8 mouse cellular contexts compared by ENCODE assay signal in genomic region chr4:137993291-137993758, GRCm38 (mm10). TPM values are rescaled to one million over a fixed set of nuclear protein-coding genes. Genes with fewer than 3 reads are reported as not detected.
DNase-seq lines count a peak whose midpoint lies in the region; ATAC-seq and TF ChIP-seq lines count a peak whose summit lies in the region.

No protein-coding gene starts in this region.

- peaks cover 8% of the 10 kb centered on the region; the same call in 1 of the 2 replicates for H3K36me3 ChIP-seq in forebrain, embryonic 15.5 days
- peaks cover 23% of the 10 kb centered on the region for H3K36me3 ChIP-seq in lung, embryonic 14.5 days (ENCODE audit: insufficient read depth)
- H3K36me3 ChIP-seq in thymus, adult 2 months (ENCODE audit: control insufficient read depth, insufficient read depth, low read length), result peaks cover 5% of the 10 kb centered on the region

- intact Hi-C loops in heart, postnatal 36 days (cut with DNase I), result loop anchor here (10.0 kb wide), 2 partner anchors 111 to 311 kb away; partner anchors contain the start of gene Ddost

- WGBS in forebrain, embryonic 15.5 days, result under 1% methylated on average over 51 of the region's 59 CpGs
- 1% methylated on average over 45 of the region's 59 CpGs for WGBS in lung, embryonic 14.5 days
- WGBS in olfactory bulb, adult 2 months, result under 1% methylated on average over 53 of the region's 59 CpGs
- under 1% methylated on average over 50 of the region's 59 CpGs for WGBS in thymus, adult 2 months

- peak; percentile 94 for ATAC-seq in forebrain, embryonic 15.5 days (replicated peaks)
- peak; percentile 95 for ATAC-seq in lung, embryonic 14.5 days (ENCODE audit: insufficient read depth)

- peak overlapping the region; percentile 59 for H3K4me2 ChIP-seq in forebrain, embryonic 15.5 days (replicated peaks)
- peak overlapping the region; percentile 90 for H3K4me2 ChIP-seq in lung, embryonic 14.5 days

- H3K27me3 ChIP-seq in forebrain, embryonic 15.5 days, result no peaks in the 10 kb centered on the region
- H3K27me3 ChIP-seq in lung, embryonic 14.5 days (ENCODE audit: insufficient read depth, low read length), result peaks cover 10% of the 10 kb centered on the region
- H3K27me3 ChIP-seq in thymus, adult 2 months (ENCODE audit: control insufficient read depth, insufficient read depth, low read length), result no peaks in the 10 kb centered on the region

- peaks cover 36% of the 10 kb centered on the region for H3K4me1 ChIP-seq in forebrain, embryonic 15.5 days
- H3K4me1 ChIP-seq in lung, embryonic 14.5 days (ENCODE audit: insufficient read depth), result peaks cover 11% of the 10 kb centered on the region
- peaks cover 16% of the 10 kb centered on the region for H3K4me1 ChIP-seq in olfactory bulb, adult 2 months (ENCODE audit: control insufficient read depth, insufficient read depth, low read length)
- peaks cover 11% of the 10 kb centered on the region for H3K4me1 ChIP-seq in thymus, adult 2 months (replicated peaks; ENCODE audit: control insufficient read depth, insufficient read depth, low read length)

- H3K4me3 ChIP-seq in forebrain, embryonic 15.5 days, result peak overlapping the region; percentile 77
- H3K4me3 ChIP-seq in layer of hippocampus, adult 2 months, result peak overlapping the region; percentile 76
- peak overlapping the region; percentile 98 for H3K4me3 ChIP-seq in lung, embryonic 14.5 days (ENCODE audit: low read depth, low read length)
- H3K4me3 ChIP-seq in olfactory bulb, adult 2 months (ENCODE audit: insufficient read depth, low read depth, low read length), result peak overlapping the region; percentile 77
- H3K4me3 ChIP-seq in thymus, adult 2 months (ENCODE audit: control insufficient read depth, insufficient read depth, low read length), result peak overlapping the region; percentile 69

- peak overlapping the region; percentile 89 for H3K9ac ChIP-seq in forebrain, embryonic 15.5 days (replicated peaks)
- peak overlapping the region; percentile 98 for H3K9ac ChIP-seq in lung, embryonic 14.5 days

- no peaks in the 10 kb centered on the region for H3K9me3 ChIP-seq in forebrain, embryonic 15.5 days
- no peaks in the 10 kb centered on the region for H3K9me3 ChIP-seq in lung, embryonic 14.5 days (ENCODE audit: low read depth, low read length)

- peak; percentile 77 for DNase-seq in ES-CJ7 (ENCODE audit: low read depth, low spot score)
- peak; percentile 99 for DNase-seq in cerebellum, adult 11-12 months
- DNase-seq in heart, postnatal 36 days, result peak; percentile 100
- peak; percentile 98 to 100 for DNase-seq in layer of hippocampus, adult 2 months (ENCODE audit: low spot score in 2 of 2)
- DNase-seq in lung, embryonic 14.5 days, result peak; percentile 100
- DNase-seq in thymus, adult 2 months, result peak; percentile 100

- peak; percentile 96 for TF ChIP-seq POLR2A in olfactory bulb, adult 2 months (IDR thresholded peaks at IDR 0.05; ENCODE audit: insufficient read depth, low read depth, low read length)
- peak; percentile 80 for TF ChIP-seq POLR2A in thymus, adult 2 months (IDR thresholded peaks at IDR 0.05; ENCODE audit: control insufficient read depth, extremely low read depth, insufficient read depth, low read length, poor library complexity)

- peak overlapping the region; percentile 93 for H3K27ac ChIP-seq in forebrain, embryonic 15.5 days (replicated peaks)
- peak overlapping the region; percentile 98 for H3K27ac ChIP-seq in layer of hippocampus, adult 2 months
- peak overlapping the region; percentile 96 for H3K27ac ChIP-seq in lung, embryonic 14.5 days (ENCODE audit: low read depth)
- H3K27ac ChIP-seq in olfactory bulb, adult 2 months (ENCODE audit: insufficient read depth, low read depth, low read length), result peak overlapping the region; percentile 89
- H3K27ac ChIP-seq in thymus, adult 2 months (ENCODE audit: control insufficient read depth, insufficient read depth, low read length), result no peak overlapping the region

- TF ChIP-seq CTCF in layer of hippocampus, adult 2 months (conservative IDR thresholded peaks at IDR 0.05), result no peak
- TF ChIP-seq CTCF in lung, embryonic 14.5 days (IDR thresholded peaks at IDR 0.05; ENCODE audit: low read depth), result no peak
- no peak for TF ChIP-seq CTCF in olfactory bulb, adult 2 months (IDR thresholded peaks at IDR 0.05; ENCODE audit: insufficient read depth, low read depth, low read length)
- TF ChIP-seq CTCF in thymus, adult 2 months (IDR thresholded peaks at IDR 0.05; ENCODE audit: borderline replicate concordance, control insufficient read depth, extremely low read depth, insufficient read depth, low read length, poor library complexity), result no peak

RNA-seq across cellular contexts. Expression of gene Eif4g3, which starts 0.5 kb away (rescaled TPM):
- 48.6 and 49.7 TPM in 2 replicates for polyA plus RNA-seq in forebrain, embryonic 15.5 days (2015; fragmentation: Nextera tagmentation; extraction: Ambion mirVana)
- 10 to 100 TPM; 45.5 to 47.2 TPM for total RNA-seq in heart, postnatal 36 days (2021)
- 100 to 1,000 TPM; 158 TPM for total RNA-seq in layer of hippocampus, adult 2 months (2021)
- 38.9 and 42.9 TPM in 2 replicates for polyA plus RNA-seq in lung, embryonic 14.5 days (2014; fragmentation: Nextera tagmentation; extraction: Ambion mirVana)
- polyA plus RNA-seq in olfactory bulb, adult 2 months (2012; ENCODE audit: insufficient read depth, insufficient read length, low replicate concordance, missing spikeins), result 382 TPM in 1 of 2 replicates, not detected in the other
- polyA plus RNA-seq in thymus, adult 2 months (2012; rRNA removed), result 72.1 TPM in 2 replicates
